Mouse (Mus musculus): ENCODE results near the gene Bnipl. TPM values are rescaled to one million over a fixed set of nuclear protein-coding genes. Genes with fewer than 3 reads are reported as not detected.

Gene Bnipl
- polyA plus RNA-seq, 1 experiment = 2.1 TPM

GRCm38 (mm10) chr3:95280747-95281146, 29.8 kb upstream of the Bnipl start:
- no peak for DNase-seq (ENCODE audit: low read depth)

- no peak for DNase-seq (ENCODE audit: low read depth)
Observed at GRCm38 (mm10) chr3:95277149-95277551, 26.2 kb upstream of the Bnipl start.

- DNase-seq (ENCODE audit: low read depth) = no peak
Observed at GRCm38 (mm10) chr3:95276428-95276934, 25.5 kb upstream of the Bnipl start.

GRCm38 (mm10) chr3:95275161-95275560, 24.2 kb upstream of the Bnipl start:
- DNase-seq (ENCODE audit: low read depth) = no peak

GRCm38 (mm10) chr3:95274453-95274852, 23.5 kb upstream of the Bnipl start:
- no peak for DNase-seq (ENCODE audit: low read depth)

- DNase-seq (ENCODE audit: low read depth) = no peak
Observed at GRCm38 (mm10) chr3:95273471-95273870, 22.5 kb upstream of the Bnipl start.

- no peak for DNase-seq (ENCODE audit: low read depth)
Observed at GRCm38 (mm10) chr3:95270766-95271364, 19.9 kb upstream of the Bnipl start.

- no peak for DNase-seq (ENCODE audit: low read depth)
Observed at GRCm38 (mm10) chr3:95269789-95270188, 18.8 kb upstream of the Bnipl start.

- no peak for DNase-seq (ENCODE audit: low read depth)
Observed at GRCm38 (mm10) chr3:95267855-95268254, 16.9 kb upstream of the Bnipl start.

- no peak for DNase-seq (ENCODE audit: low read depth)
Observed at GRCm38 (mm10) chr3:95266052-95266451, 15.1 kb upstream of the Bnipl start.

- DNase-seq (ENCODE audit: low read depth) = no peak
Observed at GRCm38 (mm10) chr3:95264724-95265123, 13.7 kb upstream of the Bnipl start.

- no peak for DNase-seq (ENCODE audit: low read depth)
Observed at GRCm38 (mm10) chr3:95263089-95263739, 12.2 kb upstream of the Bnipl start.

GRCm38 (mm10) chr3:95261975-95262374, 11.0 kb upstream of the Bnipl start:
- DNase-seq (ENCODE audit: low read depth) = no peak

GRCm38 (mm10) chr3:95256931-95257330, 5.9 kb upstream of the Bnipl start:
- no peak for DNase-seq (ENCODE audit: low read depth)

GRCm38 (mm10) chr3:95250361-95250760, 632 bp downstream of the Bnipl start:
- DNase-seq (ENCODE audit: low read depth) = no peak

- no peak for DNase-seq (ENCODE audit: low read depth)
Observed at GRCm38 (mm10) chr3:95247660-95248336, 3.2 kb downstream of the Bnipl start.

- DNase-seq (ENCODE audit: low read depth) = peak; percentile 84
Observed at GRCm38 (mm10) chr3:95246465-95247231, 4.3 kb downstream of the Bnipl start.

- no peak for DNase-seq (ENCODE audit: low read depth)
Observed at GRCm38 (mm10) chr3:95243086-95243485, 7.9 kb downstream of the Bnipl start.

GRCm38 (mm10) chr3:95241498-95241897, 9.5 kb downstream of the Bnipl start, which contains the start of gene Gm128:
Gene Gm128 (minus strand): TSS chr3:95241598.
- DNase-seq (ENCODE audit: low read depth) = no peak

- DNase-seq (ENCODE audit: low read depth) = no peak
Observed at GRCm38 (mm10) chr3:95240900-95241299, 10.1 kb downstream of the Bnipl start.

GRCm38 (mm10) chr3:95239971-95240370, 11.0 kb downstream of the Bnipl start:
- DNase-seq (ENCODE audit: low read depth) = no peak

- DNase-seq (ENCODE audit: low read depth) = no peak
Observed at GRCm38 (mm10) chr3:95239022-95239421, 12.0 kb downstream of the Bnipl start.

Measured in gonadal fat pad, adult 2 months (tissue).